13 mouse cellular contexts compared by ENCODE assay signal in the genomic region with DNA sequence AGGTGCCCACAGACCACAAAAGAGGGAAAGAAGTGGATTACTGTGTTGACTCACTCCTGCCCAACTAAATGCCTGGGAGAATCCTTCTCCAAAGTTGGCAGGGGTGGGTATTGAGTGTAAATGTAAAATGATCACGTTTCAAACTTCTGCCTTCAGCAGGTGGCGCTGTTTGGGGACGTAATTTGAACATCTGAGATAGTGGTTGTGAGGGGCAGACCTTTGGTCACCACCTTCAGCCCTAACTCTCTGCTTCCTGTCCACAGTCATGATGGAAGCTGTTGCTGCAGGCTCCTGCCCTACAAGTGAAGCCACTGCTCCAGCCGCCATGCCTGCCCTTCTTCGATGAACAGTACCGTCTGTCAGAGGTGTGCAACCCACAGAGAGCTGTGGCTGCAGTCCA. TPM values are rescaled to one million over a fixed set of nuclear protein-coding genes. Genes with fewer than 3 reads are reported as not detected.
DNase-seq lines count a peak whose midpoint lies in the region; TF ChIP-seq lines count a peak whose summit lies in the region.
"Had no signal": no experiment of that assay in that cellular context is flagged by ENCODE, and none has a peak within 500 bp of the region (broad histone marks: within the 10 kb centered on the region; RNA-seq: fewer than 3 reads in every experiment).

No protein-coding gene starts in this region.

- TF ChIP-seq CTCF in layer of hippocampus, adult 2 months (conservative IDR thresholded peaks at IDR 0.05), result peak; percentile 68
- no peak for TF ChIP-seq CTCF in bone marrow macrophage, adult 2 months (IDR thresholded peaks at IDR 0.05; ENCODE audit: low read depth, low read length)

- peak; percentile 59 for DNase-seq in adrenal gland, postnatal 14 days
- DNase-seq in adrenal gland, postnatal 25 days, result no peak
- DNase-seq in layer of hippocampus, adult 2 months (ENCODE audit: low spot score in 2 of 2), result no peak
- DNase-seq in layer of hippocampus, postnatal 36 days, result no peak
- DNase-seq in right cerebral cortex, adult 18-20 months, result no peak
- no peak for DNase-seq in testis, postnatal 14 days (ENCODE audit: low spot score)

- no peaks in the 10 kb centered on the region for H3K79me2 ChIP-seq in macrophage (ENCODE audit: inconsistent target)

- no peak overlapping the region for H3K27ac ChIP-seq in layer of hippocampus, adult 2 months
- H3K27ac ChIP-seq in bone marrow macrophage, adult 2 months (ENCODE audit: insufficient read depth, low read depth, low read length), result peak overlapping the region; percentile 92
- H3K27ac ChIP-seq in macrophage, result peak overlapping the region; percentile 79
- H3K27ac ChIP-seq: embryonic facial prominence, embryonic 10.5 days; hindbrain, embryonic 12.5 days had no signal

- peaks cover 15% of the 10 kb centered on the region for H3K4me1 ChIP-seq in bone marrow macrophage, adult 2 months (ENCODE audit: control insufficient read depth, insufficient read depth, low read length)
- H3K4me1 ChIP-seq: hindbrain, embryonic 12.5 days had no signal

- H3K36me3 ChIP-seq in macrophage (ENCODE audit: inconsistent target), result no peaks in the 10 kb centered on the region
- H3K36me3 ChIP-seq: embryonic facial prominence, embryonic 10.5 days; hindbrain, embryonic 12.5 days had no signal

- WGBS in macrophage (ENCODE audit: missing documents), result 43% methylated on average over 6 of the region's 6 CpGs

- no peak overlapping the region for H3K4me3 ChIP-seq in layer of hippocampus, adult 2 months
- no peak overlapping the region for H3K4me3 ChIP-seq in bone marrow macrophage, adult 2 months (ENCODE audit: insufficient read depth, low read length)
- no peak overlapping the region for H3K4me3 ChIP-seq in macrophage (ENCODE audit: inconsistent target)
- H3K4me3 ChIP-seq: embryonic facial prominence, embryonic 10.5 days; hindbrain, embryonic 12.5 days; megakaryocyte, embryonic 14.5 days had no signal

- TF ChIP-seq POLR2A in bone marrow macrophage, adult 2 months (IDR thresholded peaks at IDR 0.05; ENCODE audit: borderline replicate concordance, low read depth, low read length), result no peak

RNA-seq across cellular contexts. Expression of gene Mrgprf, which starts 6.8 kb away (rescaled TPM):
- 2.0 and 2.7 TPM in 2 replicates for total RNA-seq in adrenal gland, postnatal 14 days (2021)
- total RNA-seq in adrenal gland, postnatal 25 days (2021), result 1.0 and 1.3 TPM in 2 replicates
- total RNA-seq in layer of hippocampus, adult 2 months (2021), result 1 to 10 TPM in 1 of 2 experiments, under 1 TPM in 1; 0.42 to 1.4 TPM
- under 1 TPM; 0.70 to 0.83 TPM for total RNA-seq in layer of hippocampus, postnatal 36 days (2021)
- polyA plus RNA-seq in bone marrow macrophage, adult 2 months (2012; ENCODE audit: insufficient read depth, insufficient read length, missing spikeins), result not detected in 2 replicates
- total RNA-seq in macrophage (2018; cell fraction: chromatin; rRNA removed), result 1 to 10 TPM in 1 of 26 experiments, not detected in 25; 2.7 TPM
- total RNA-seq in macrophage (2018; cell fraction: cytosol; rRNA removed), result not detected
- not detected for total RNA-seq in macrophage (2018; cell fraction: nucleus; rRNA removed)
- polyA plus RNA-seq in macrophage (2018), result not detected in 3 replicates

RNA-seq across cellular contexts. Expression of gene Tpcn2, which starts 10.0 kb away (rescaled TPM):
- total RNA-seq in adrenal gland, postnatal 14 days (2021), result 13.3 and 16.8 TPM in 2 replicates
- 13.7 and 18.8 TPM in 2 replicates for total RNA-seq in adrenal gland, postnatal 25 days (2021)
- 1 to 10 TPM; 5.8 to 8.3 TPM for total RNA-seq in layer of hippocampus, adult 2 months (2021)
- 1 to 10 TPM; 6.1 to 8.5 TPM for total RNA-seq in layer of hippocampus, postnatal 36 days (2021)
- polyA plus RNA-seq in bone marrow macrophage, adult 2 months (2012; ENCODE audit: insufficient read depth, insufficient read length, missing spikeins), result 51.0 and 55.4 TPM in 2 replicates
- 1,000 to 10,000 TPM in 2 of 26 experiments, 100 to 1,000 TPM in 24; 306 to 1,284 (median 586) TPM for total RNA-seq in macrophage (2018; cell fraction: chromatin; rRNA removed)
- 10 to 100 TPM; 18.4 to 58.7 (median 33.3) TPM for total RNA-seq in macrophage (2018; cell fraction: cytosol; rRNA removed)
- 100 to 1,000 TPM in 25 of 26 experiments, 10 to 100 TPM in 1; 84.0 to 553 (median 213) TPM for total RNA-seq in macrophage (2018; cell fraction: nucleus; rRNA removed)
- 46.5 to 54.5 TPM (median 52.0 TPM) in 3 replicates for polyA plus RNA-seq in macrophage (2018)

RNA-seq across cellular contexts. Expression of gene Mrgprd, which starts 20.8 kb away (rescaled TPM):
- total RNA-seq in adrenal gland, postnatal 14 days (2021), result not detected in 2 replicates
- not detected in 2 replicates for total RNA-seq in adrenal gland, postnatal 25 days (2021)
- not detected for total RNA-seq in layer of hippocampus, adult 2 months (2021)
- total RNA-seq in layer of hippocampus, postnatal 36 days (2021), result not detected
- polyA plus RNA-seq in bone marrow macrophage, adult 2 months (2012; ENCODE audit: insufficient read depth, insufficient read length, missing spikeins), result not detected in 2 replicates
- total RNA-seq in macrophage (2018; cell fraction: chromatin; rRNA removed), result not detected
- total RNA-seq in macrophage (2018; cell fraction: cytosol; rRNA removed), result not detected
- total RNA-seq in macrophage (2018; cell fraction: nucleus; rRNA removed), result not detected
- polyA plus RNA-seq in macrophage (2018), result not detected in 3 replicates
- total RNA-seq: layer of hippocampus, postnatal 25 days had no signal
- polyA plus RNA-seq: embryonic facial prominence, embryonic 10.5 days; frontal cortex, adult 2 months; hindbrain, embryonic 12.5 days had no signal
